Mouse (Mus musculus) kidney, postnatal 36 days (tissue): ENCODE data around the gene Tars.

Source experiments
- DNase-seq, 2 experiments: peaks; one replicate each; pipeline ENCODE4 v3.0.0; 2021 to 2022; ENCODE audit warnings: mixed read lengths in 2 of 2

Tars gene

GRCm38 (mm10) chr15:11399356-11400067 lies at the start of gene Tars:
Gene Tars (minus strand): TSS chr15:11399665.
- DNase-seq: peak; percentile 98 to 99

DNA sequence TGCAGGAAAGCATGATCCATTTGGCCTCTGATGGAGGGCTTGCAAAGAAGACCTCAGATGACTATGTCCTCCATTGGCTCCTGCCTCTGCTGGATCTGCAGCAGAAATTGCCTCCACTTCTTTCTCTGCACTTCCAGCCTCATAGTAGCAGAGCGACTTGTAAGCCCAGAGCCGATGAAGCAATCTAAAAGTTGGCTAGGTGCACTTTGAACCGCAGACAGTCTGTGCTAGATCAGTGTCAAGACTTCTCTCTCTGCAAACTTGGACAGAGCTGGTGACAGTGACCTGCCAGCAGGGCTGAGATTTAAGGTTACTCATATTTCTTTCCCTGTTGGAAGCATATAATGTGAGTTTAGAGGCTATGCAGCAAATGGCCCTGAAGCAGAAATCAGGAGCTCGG lies 37.9 kb upstream of the Tars start:
- no peak for DNase-seq

DNA sequence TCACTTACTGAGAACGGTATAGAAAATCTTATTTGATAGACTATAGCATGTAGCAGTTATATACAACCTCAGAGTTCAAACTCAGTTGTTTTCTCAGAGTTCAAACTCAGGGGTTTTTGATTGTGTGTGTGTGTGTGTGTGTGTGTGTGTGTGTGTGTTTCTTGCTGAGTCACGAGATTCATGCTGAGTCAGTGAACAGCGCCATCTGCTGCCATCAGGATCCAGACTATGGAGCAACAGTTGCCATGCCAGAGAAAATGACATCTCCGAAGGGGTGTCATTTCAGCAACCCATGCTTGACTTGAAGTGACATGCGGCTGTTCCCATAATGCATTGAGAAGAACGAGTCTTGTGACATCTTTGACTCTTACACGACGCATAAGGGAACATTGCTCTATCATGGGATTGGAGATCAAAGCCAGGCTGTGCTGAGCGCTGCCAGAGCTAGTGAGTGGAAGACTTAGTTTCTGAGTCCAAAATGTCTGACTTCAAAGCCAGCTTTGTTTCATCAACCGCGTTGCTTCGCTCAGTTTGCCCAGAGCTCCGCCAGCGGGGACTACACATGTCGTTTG lies 37.3 kb upstream of the Tars start:
- DNase-seq: no peak

- no peak for DNase-seq
Observed at GRCm38 (mm10) chr15:11426899-11427298, 27.4 kb upstream of the Tars start.

GRCm38 (mm10) chr15:11413484-11413883 lies 14.0 kb upstream of the Tars start:
- DNase-seq: no peak

GRCm38 (mm10) chr15:11412542-11412941 lies 13.1 kb upstream of the Tars start:
- DNase-seq: no peak

GRCm38 (mm10) chr15:11411846-11412245 lies 12.4 kb upstream of the Tars start:
- DNase-seq: no peak

DNA sequence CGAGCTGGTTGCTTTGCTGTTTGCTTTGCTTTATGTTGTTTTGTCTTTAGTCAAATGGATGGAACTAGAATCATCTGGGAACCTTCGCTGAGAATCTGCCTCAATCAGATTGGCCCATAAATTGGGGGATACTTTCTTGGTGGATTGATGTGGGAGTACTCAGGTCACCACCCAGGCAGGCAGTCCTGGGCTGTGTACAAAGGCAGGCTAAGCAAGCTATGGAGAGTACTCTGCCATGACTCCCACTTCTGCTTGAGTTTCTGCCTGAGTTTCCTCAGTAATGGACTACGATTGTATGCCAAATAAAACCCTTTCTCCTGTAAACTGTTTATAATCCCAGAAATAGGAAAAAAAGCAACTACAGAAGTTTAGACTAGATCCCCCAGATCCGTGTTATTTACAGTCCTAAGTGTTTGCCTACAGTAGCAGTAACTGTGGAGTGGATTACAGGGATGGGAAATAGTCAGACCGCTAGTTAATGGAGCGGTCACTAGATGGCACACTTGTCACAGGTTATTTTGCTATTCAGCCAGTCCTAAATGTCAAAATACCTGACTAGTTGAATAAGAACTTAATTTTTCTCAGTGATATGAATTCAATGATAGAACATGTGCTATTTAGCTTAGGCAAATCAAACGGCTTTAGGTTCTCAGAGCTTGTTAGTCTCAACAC lies 8.8 kb upstream of the Tars start:
- DNase-seq: peak; percentile 17 to 60

DNA sequence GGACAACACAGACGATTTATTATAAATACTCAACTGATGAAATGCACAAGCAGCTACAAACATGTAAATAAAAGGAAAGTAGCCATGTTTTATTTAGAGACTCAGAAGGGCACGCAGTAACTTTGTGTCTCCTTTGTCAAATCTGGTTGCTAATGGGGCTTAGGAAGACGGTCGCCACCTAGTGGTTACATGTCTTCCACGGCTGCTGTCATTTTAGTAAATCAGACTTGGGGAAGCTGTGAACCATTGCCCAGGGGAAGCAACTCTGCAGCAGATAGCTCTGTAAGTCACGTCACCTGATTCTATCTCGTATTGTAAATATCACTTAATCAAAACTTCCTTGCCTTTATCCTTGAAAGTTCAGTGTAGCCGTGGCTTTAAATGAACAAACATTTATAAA lies 7.9 kb upstream of the Tars start:
- DNase-seq: peak; percentile 67 to 72

- peak in 1 of 2 experiments; percentile 44 for DNase-seq
Observed at GRCm38 (mm10) chr15:11406769-11407168, 7.3 kb upstream of the Tars start.

DNA sequence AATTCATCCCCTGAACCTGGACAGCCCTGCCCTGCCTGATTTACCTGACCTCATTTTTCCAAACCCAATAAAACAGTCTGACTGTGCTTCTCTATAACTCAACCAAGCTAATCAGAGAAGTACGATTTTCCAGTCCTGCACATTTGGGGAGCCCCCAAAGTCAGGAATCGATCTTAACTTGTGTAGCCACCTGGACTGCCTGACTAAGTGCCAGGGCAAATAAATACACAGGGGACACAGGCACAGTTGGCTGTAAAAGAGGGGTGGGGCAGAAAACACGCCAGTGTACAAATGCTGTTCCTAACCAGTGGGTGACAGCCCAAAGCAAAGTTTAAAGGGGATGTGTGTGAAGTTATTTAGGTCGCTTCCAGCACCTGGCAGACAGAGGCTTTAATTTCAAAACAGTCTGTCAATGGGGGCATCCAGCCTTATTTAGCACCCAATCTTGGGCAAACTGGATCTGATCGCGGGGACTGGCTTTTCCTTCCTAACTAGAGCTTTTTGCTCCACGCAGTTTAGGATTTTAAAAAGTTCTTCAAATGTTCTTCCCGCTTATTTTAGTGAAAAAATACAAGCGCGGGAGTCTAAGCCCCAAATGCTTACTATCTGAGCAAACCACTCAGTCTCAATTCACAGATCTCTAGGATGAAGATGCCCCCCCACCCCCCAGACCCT lies 652 bp downstream of the Tars start:
- DNase-seq: peak in 1 of 2 experiments; percentile 12

GRCm38 (mm10) chr15:11396421-11396820 lies 3.0 kb downstream of the Tars start:
- no peak for DNase-seq

GRCm38 (mm10) chr15:11392903-11393302 lies 6.6 kb downstream of the Tars start:
- no peak for DNase-seq

DNA sequence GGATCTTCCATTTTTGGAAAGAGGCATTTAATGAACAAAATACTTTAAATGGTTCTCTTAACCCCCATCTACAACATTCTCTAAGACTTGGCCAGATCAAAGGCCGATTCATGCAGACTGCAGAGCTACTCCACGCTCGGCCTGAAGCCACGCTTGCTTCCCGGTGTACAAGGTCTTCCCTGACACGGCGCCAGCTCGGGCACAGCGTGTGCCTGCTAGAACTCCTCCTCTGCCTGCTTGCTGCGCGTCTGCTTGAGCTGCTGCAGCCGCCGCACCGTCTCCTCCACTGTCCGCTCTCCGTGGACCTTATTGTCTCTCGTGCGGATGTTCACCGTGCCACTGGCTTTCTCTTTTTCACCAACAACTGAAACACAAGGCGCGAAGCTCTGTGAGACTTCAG lies 15.7 kb downstream of the Tars start:
- no peak for DNase-seq

GRCm38 (mm10) chr15:11382585-11382984 lies 16.9 kb downstream of the Tars start:
- DNase-seq: no peak

DNA sequence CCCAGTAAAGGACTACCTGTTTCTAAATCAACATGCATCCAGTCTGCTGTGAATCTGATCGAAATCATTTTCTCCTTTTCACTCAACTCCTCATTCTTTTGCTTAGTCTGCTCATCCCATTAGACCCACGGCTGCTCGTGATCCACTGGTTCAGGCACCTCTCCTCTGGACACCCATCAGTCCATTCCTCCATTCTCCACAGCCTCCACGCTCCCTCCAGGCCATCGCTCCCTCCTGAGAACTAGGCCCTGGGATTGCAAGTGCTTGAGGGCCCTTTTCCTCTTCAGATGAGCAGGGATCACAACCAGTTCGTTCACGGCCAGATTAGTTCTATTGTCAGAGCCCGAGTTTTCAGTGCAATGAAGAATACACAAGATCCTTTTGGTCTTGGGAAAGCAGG lies 18.8 kb downstream of the Tars start:
- no peak for DNase-seq

- peak; percentile 31 to 45 for DNase-seq
Observed at GRCm38 (mm10) chr15:11380087-11380530, 19.4 kb downstream of the Tars start.

DNA sequence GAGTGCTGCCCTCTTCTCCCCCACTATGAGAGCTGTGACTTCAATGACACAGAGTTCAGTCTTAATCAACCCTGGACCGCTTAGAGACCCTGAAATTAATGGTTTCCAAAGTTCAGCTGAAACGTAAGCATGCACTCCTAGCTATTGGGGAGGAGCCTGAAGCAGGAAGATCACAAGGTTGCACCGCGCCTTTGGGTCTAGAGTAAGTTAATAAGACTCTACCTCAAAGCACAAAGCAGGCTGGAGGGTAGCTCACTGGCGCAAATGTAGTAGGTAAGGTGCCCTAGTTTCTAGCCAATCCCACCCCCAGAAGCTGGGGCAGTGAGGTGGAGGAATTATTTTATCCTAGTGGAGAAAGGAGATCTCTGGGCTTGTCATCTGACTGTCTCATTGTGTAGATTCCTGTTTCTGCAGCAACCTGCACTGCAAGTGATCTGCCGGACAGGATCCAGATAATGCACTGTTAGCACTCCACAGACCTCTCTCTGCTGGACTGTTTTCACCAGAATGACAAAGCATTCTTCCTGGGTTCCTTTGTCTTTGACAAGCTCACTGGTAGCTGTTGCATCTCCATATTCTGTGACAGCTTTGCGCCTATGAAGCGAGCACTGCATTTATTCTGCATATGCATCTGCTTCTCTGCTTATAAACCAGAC lies 19.9 kb downstream of the Tars start:
- peak; percentile 32 to 50 for DNase-seq

GRCm38 (mm10) chr15:11370477-11371085 lies 28.9 kb downstream of the Tars start:
- DNase-seq: no peak

- DNase-seq: no peak
Observed at GRCm38 (mm10) chr15:11369572-11369971, 29.9 kb downstream of the Tars start.

DNA sequence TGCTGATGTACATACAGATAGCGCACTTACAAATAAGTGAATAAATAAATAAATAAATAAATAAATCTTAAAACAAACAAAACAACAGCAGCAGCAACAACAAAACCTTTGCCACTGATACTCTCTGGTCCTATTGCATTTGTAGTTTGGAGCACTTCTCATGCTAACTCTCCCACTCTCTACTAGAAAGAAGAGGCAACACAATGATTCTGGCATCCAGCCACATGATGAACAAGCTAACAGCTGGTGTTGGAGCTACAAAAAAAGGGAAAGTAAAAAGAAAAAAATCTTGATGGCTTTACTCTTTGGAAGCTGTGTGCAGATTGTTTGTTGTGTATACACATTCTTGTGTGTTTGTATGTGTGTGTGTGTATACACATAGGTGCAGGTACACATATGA lies 34.7 kb downstream of the Tars start:
- DNase-seq: no peak

GRCm38 (mm10) chr15:11364112-11364511 lies 35.4 kb downstream of the Tars start:
- DNase-seq: peak; percentile 8 to 15
